Mouse (Mus musculus): ENCODE results near the gene Spsb2. TPM values are rescaled to one million over a fixed set of nuclear protein-coding genes. Genes with fewer than 3 reads are reported as not detected.
"Not testable (repeated sequence)": the region's sequence is repeated elsewhere in the genome, so short reads cannot be mapped to it uniquely, and the experiment has no call there.

Gene Spsb2
- polyA plus RNA-seq, 1 experiment from 2014 or later = 11.7 TPM

DNA sequence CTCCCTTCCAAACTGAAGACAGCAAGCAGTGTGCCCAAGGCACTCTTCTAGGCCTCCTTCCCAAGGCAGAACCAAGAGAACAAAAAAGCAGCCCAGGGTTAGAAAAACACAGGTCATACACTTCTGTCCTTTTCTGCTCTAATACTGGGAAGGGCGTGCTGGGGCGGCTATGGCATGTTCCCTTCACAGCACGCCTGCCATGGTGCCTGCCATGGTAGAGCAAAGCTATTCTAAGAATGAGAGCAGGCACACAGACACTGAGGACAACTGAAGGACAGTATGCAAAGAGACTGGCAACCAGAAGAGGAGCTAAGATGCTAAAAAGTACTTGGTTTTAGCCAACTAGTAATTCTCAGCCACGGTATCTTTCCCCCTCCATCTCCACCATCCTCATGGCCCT is 13.6 kb downstream of the Spsb2 start:
- H3K36me3 ChIP-seq = peaks cover 68% of the 10 kb centered on the region
- H3K4me2 ChIP-seq = no peak overlapping the region
- H3K4me1 ChIP-seq = no peaks in the 10 kb centered on the region
- H3K27ac ChIP-seq = no peak overlapping the region
- no peaks in the 10 kb centered on the region for H3K27me3 ChIP-seq (replicated peaks)
- no peak overlapping the region for H3K9ac ChIP-seq
- no peaks in the 10 kb centered on the region for H3K9me3 ChIP-seq
- no peak for ATAC-seq (ENCODE audit: insufficient read depth, low FRiP score, low read depth)
- WGBS = 92% methylated on average over 4 of the region's 4 CpGs
- H3K4me3 ChIP-seq (replicated peaks) = no peak overlapping the region

DNA sequence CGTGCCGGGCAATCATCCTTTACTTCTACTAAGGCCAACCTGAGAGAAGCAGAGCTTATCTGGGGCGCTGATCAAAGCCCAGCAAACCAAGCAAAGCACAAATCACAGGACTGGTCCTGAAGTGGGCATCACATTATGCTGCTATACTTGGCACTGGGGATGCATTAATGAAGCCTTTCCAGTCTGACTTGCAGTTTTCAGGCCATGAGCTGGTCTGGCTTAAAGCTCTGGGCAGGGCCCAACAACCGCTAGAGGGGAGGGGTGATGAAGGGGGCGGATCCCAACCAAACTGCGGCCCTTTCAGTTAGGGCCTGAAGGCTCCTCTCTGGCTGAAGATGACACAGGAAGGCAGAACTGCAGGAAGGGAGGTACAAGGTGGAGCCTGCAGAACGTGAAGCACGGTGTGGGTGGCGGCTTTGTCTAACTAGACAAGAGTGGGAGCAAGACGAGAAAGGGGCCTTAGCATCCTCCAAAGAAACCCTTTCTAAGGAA is 19.7 kb downstream of the Spsb2 start:
- Histone ChIP-seq H3K4me1 (peaks cover 15% of the 10 kb centered on the region; the same call in 1 of the 2 replicates), H3K27ac (peak overlapping the region; percentile 56; the same call in 1 of the 2 replicates), H3K4me2 (peak overlapping the region; percentile 71), H3K4me3 (replicated peaks) (peak overlapping the region; percentile 79), H3K36me3 (peaks cover 25% of the 10 kb centered on the region), H3K9ac (peak overlapping the region; percentile 25), H3K27me3 (replicated peaks) (no peaks in the 10 kb centered on the region), H3K9me3 (no peaks in the 10 kb centered on the region)
- WGBS = 19% methylated on average over 10 of the region's 10 CpGs
- ATAC-seq (ENCODE audit: insufficient read depth, low FRiP score, low read depth) = no peak

DNA sequence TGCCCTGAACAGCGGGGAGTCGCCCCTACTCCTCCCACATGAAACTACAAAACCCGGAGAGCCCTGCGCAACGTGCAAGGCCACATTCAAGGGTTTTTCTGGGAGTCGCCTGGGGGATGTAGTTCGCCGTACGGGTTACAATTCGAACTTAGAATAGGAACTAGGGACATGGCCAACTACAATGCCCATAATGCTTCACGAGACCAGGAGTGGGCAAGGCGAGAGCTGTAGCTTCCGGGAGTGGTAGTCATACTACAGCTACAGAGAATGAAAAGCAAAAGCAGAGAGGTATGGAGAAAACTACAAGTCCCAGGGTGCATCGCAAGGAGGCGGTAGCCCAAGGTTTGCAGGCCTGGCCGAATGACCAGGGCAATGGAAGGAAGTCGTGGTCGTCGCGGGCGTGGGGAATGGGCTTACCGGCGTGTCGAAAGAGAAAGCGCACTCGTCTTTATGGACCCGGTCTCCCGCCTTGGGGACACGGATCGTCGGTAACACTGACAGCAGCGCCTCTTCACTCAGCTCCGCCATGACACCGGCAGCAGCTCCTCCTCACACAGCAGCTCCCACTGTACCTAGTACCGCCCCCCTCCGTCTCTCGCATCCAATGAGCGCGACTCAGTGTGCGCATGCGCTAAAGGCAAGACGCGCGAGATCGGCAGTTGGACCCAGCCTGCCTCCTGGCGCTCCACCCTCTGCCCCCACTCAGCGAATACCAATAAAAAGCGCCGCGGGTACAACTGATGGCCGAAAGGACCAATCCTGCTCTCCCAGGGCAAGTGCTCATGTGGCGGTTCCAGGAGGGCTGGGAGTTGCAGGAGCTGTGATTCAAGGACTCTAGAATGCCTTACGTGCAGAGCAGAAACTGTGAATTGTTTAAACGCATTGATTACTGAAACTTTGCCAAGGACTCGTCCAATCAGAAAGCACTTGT is 20.7 kb downstream of the Spsb2 start, which contains the start of the genes Usp5 and Cdca3:
Gene Usp5, minus strand, starts transcription at position 617 of the 931 bp plus-strand sequence.
Gene Cdca3, plus strand, starts transcription at position 680 of the 931 bp plus-strand sequence.
- under 1% methylated on average over 55 of the region's 55 CpGs for WGBS

GRCm38 (mm10) chr6:124829799-124830700 is 21.6 kb downstream of the Spsb2 start:
- no peaks in the 10 kb centered on the region for H3K27me3 ChIP-seq (replicated peaks)
- under 1% methylated on average over 38 of the region's 38 CpGs for WGBS
- H3K9ac ChIP-seq = peak overlapping the region; percentile 52
- peaks cover 15% of the 10 kb centered on the region; the same call in 1 of the 2 replicates for H3K4me1 ChIP-seq
- no peaks in the 10 kb centered on the region for H3K9me3 ChIP-seq
- peak overlapping the region; percentile 78 for H3K4me2 ChIP-seq
- ATAC-seq (ENCODE audit: insufficient read depth, low FRiP score, low read depth) = peak; percentile 85
- peaks cover 24% of the 10 kb centered on the region for H3K36me3 ChIP-seq
- peak overlapping the region; percentile 79 for H3K4me3 ChIP-seq (replicated peaks)
- peak overlapping the region; percentile 94 for H3K27ac ChIP-seq

More for the DNA sequence above, 20.7 kb downstream of the Spsb2 start, which contains the start of the genes Usp5 and Cdca3:
- peaks cover 15% of the 10 kb centered on the region; the same call in 1 of the 2 replicates for H3K4me1 ChIP-seq
- peak within 1 kb of the TSS; percentile 78 for H3K4me2 ChIP-seq
- ATAC-seq (ENCODE audit: insufficient read depth, low FRiP score, low read depth) = peak; percentile 93
- peaks cover 21% of the 10 kb centered on the region for H3K36me3 ChIP-seq
- H3K9ac ChIP-seq = peak within 1 kb of the TSS; percentile 65
- H3K27me3 ChIP-seq (replicated peaks) = no peaks in the 10 kb centered on the region
- peak within 1 kb of the TSS; percentile 79 for H3K4me3 ChIP-seq (replicated peaks)
- H3K9me3 ChIP-seq = no peaks in the 10 kb centered on the region
- peak within 1 kb of the TSS; percentile 94 for H3K27ac ChIP-seq

DNA sequence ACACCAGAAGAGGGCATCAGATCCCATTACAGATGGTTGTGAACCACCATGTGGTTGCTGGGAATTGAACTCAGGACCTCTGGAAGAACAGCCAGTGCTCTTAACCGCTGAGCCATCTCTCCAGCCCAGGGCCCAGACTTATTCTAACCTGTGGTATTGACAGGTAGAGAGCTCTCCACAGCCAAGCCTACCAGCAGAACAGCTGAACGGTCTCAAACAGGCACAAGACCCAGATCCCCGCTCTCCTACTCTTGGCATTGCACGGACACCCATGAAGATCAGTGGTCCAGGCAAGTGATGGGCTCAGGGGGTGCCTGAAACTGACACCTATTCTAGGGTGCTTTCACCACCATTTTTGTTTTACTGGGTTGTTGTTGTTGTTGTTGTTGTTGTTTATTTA is 22.7 kb downstream of the Spsb2 start:
- not testable (repeated sequence) for H3K9me3 ChIP-seq; H3K27ac ChIP-seq; H3K27me3 ChIP-seq (replicated peaks); H3K9ac ChIP-seq; ATAC-seq (ENCODE audit: insufficient read depth, low FRiP score, low read depth)
- 0 out of 2 replicates have a peak, but pooled peaks cover 15% of the 10 kb centered on the region for H3K36me3 ChIP-seq
- peak overlapping the region; percentile 79 for H3K4me3 ChIP-seq (replicated peaks)
- H3K4me2 ChIP-seq = peak overlapping the region; percentile 78
- 92% methylated on average over 4 of the region's 4 CpGs for WGBS
- peaks cover 15% of the 10 kb centered on the region; the same call in 1 of the 2 replicates for H3K4me1 ChIP-seq

DNA sequence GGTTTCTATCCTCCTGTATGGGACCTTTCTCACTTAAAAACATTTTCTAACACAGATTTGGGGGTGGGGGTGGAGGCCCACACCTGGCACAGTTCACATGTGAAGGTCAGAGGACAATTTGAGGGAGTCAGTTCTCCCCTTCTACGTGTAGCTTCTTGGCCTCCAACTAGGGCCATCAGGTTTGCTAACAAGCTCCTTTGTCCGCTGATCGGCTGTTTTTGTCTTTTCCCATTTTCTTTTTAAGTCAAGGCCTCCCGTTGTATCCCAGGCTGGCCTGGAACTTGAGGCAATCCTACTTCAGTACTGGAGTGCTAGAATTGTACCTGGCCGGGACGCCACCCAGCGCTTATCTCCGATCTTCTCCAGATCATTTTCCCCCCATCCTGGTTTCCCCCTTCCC is 23.2 kb downstream of the Spsb2 start:
- H3K36me3 ChIP-seq = 0 out of 2 replicates have a peak, but pooled peaks cover 15% of the 10 kb centered on the region
- no peaks in the 10 kb centered on the region for H3K9me3 ChIP-seq
- ATAC-seq (ENCODE audit: insufficient read depth, low FRiP score, low read depth) = no peak
- peaks cover 15% of the 10 kb centered on the region; the same call in 1 of the 2 replicates for H3K4me1 ChIP-seq
- no peak overlapping the region for H3K4me3 ChIP-seq (replicated peaks)
- 93% methylated on average over 8 of the region's 8 CpGs for WGBS
- H3K9ac ChIP-seq = no peak overlapping the region
- no peak overlapping the region for H3K27ac ChIP-seq
- no peaks in the 10 kb centered on the region for H3K27me3 ChIP-seq (replicated peaks)
- H3K4me2 ChIP-seq = no peak overlapping the region

DNA sequence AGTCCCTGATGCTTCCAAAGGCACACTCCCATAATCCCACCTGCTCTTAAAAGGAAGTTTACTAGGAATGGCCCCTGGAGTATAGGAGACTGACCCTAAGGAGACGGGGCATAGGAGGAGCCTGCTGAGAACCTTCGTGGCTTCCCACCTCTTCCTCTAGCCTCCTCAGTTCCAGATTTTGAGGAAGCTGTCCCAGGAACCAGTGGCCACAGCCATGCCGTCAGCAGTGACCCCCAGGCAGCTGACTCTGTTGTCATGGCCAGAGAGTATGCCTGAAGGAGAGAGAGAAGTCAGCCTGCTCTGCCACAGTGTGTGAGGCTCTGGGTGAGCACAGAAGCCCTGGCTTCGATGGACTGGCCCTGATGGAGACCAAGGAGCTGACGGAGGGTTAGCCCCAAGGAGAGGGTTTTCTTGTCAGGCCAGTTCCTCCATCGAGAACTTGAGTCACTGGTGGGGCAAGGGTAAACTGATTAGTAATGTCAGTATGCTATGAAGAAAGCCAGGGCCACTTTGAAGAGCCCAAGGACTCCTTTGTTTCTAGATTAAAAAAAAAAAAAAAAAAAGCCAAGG is 26.1 kb downstream of the Spsb2 start:
- H3K4me2 ChIP-seq = no peak overlapping the region
- H3K9me3 ChIP-seq = no peaks in the 10 kb centered on the region
- no peaks in the 10 kb centered on the region for H3K27me3 ChIP-seq (replicated peaks)
- no peak for ATAC-seq (ENCODE audit: insufficient read depth, low FRiP score, low read depth)
- peak overlapping the region; percentile 51; the same call in 1 of the 2 replicates for H3K27ac ChIP-seq
- 0 out of 2 replicates have a peak, but pooled peaks cover 15% of the 10 kb centered on the region for H3K36me3 ChIP-seq
- peaks cover 17% of the 10 kb centered on the region for H3K4me1 ChIP-seq
- WGBS = 76% methylated on average over 6 of the region's 6 CpGs
- no peak overlapping the region for H3K9ac ChIP-seq
- no peak overlapping the region for H3K4me3 ChIP-seq (replicated peaks)

DNA sequence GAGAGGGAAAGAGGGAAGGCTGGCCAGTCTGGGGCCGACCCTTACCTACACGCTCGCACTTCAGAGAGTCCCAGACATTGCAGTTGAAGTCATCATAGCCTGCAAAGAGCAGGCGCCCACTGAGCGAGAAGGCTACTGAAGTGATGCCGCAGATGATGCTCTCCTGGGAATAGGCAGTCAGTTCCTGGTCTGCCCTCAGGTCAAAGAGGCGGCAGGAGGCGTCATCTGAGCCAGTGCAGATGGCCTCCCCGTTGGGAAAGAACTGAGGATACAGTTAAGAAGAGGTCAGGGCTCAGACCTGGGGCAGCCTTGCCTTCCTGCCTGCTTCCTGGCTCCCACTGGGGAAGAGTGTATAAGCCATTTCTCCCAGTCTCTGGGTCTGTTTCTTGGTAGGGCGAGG is 27.1 kb downstream of the Spsb2 start:
- no peak overlapping the region for H3K27ac ChIP-seq
- peaks cover 21% of the 10 kb centered on the region for H3K4me1 ChIP-seq
- H3K9me3 ChIP-seq = no peaks in the 10 kb centered on the region
- no peaks in the 10 kb centered on the region for H3K27me3 ChIP-seq (replicated peaks)
- no peak overlapping the region for H3K4me2 ChIP-seq
- H3K4me3 ChIP-seq (replicated peaks) = no peak overlapping the region
- ATAC-seq (ENCODE audit: insufficient read depth, low FRiP score, low read depth) = no peak
- 71% methylated on average over 10 of the region's 10 CpGs for WGBS
- 0 out of 2 replicates have a peak, but pooled peaks cover 15% of the 10 kb centered on the region for H3K36me3 ChIP-seq
- no peak overlapping the region for H3K9ac ChIP-seq

DNA sequence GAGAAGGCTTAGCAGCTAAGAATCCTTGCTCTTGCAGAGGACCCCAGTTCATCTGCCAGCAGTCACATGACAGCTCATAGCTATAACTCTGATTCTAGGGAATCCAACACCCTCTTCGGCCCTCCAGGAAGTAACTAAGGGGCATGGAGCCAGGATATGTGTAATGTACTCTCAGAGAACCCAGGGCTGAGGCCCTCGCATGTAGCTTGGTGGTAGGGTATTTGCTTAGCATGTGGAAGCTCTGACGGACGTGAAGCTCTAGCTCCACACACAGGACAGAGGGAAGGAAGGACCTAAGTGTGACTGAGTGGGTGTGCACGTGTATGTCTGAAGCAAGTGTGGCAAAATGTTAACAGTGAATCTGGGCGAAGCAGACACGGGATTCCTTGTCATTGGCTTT is 27.9 kb downstream of the Spsb2 start:
- WGBS = 74% methylated on average over 7 of the region's 7 CpGs
- ATAC-seq (ENCODE audit: insufficient read depth, low FRiP score, low read depth) = no peak
- Histone ChIP-seq H3K27me3 (replicated peaks) (no peaks in the 10 kb centered on the region), H3K4me3 (replicated peaks) (no peak overlapping the region), H3K27ac (no peak overlapping the region), H3K36me3 (peaks cover 18% of the 10 kb centered on the region; the same call in 1 of the 2 replicates), H3K4me2 (no peak overlapping the region), H3K9me3 (no peaks in the 10 kb centered on the region), H3K4me1 (peaks cover 18% of the 10 kb centered on the region), H3K9ac (no peak overlapping the region)

- 16% methylated on average over 8 of the region's 8 CpGs for WGBS
- peak; percentile 11; the same call in 1 of the 2 replicates for ATAC-seq (ENCODE audit: insufficient read depth, low FRiP score, low read depth)
These were observed 31.3 kb downstream of the Spsb2 start for GRCm38 (mm10) chr6:124839805-124840204.

More at GRCm38 (mm10) chr6:124839805-124840204, 31.3 kb downstream of the Spsb2 start:
- Histone ChIP-seq H3K9me3 (no peaks in the 10 kb centered on the region), H3K9ac (no peak overlapping the region), H3K27me3 (replicated peaks) (no peaks in the 10 kb centered on the region), H3K27ac (no peak overlapping the region), H3K4me1 (peaks cover 18% of the 10 kb centered on the region), H3K4me2 (0 out of 2 replicates have a peak overlapping the region, but pooled peaks have one; percentile 3), H3K4me3 (replicated peaks) (no peak overlapping the region), H3K36me3 (peaks cover 7% of the 10 kb centered on the region; the same call in 1 of the 2 replicates)
